ENCODE assay signal across 7 mouse cellular contexts in genomic region chr4:117040791-117041190, GRCm38 (mm10). TPM values are rescaled to one million over a fixed set of nuclear protein-coding genes. Genes with fewer than 3 reads are reported as not detected.
DNase-seq lines count a peak whose midpoint lies in the region; ATAC-seq and TF ChIP-seq lines count a peak whose summit lies in the region.

No protein-coding gene starts in this region.

- no peak overlapping the region for H3K4me3 ChIP-seq in kidney, embryonic 15.5 days (replicated peaks)
- H3K4me3 ChIP-seq in embryonic facial prominence, embryonic 10.5 days = no peak overlapping the region
- no peak overlapping the region for H3K4me3 ChIP-seq in hindbrain, embryonic 12.5 days
- H3K4me3 ChIP-seq in midbrain, postnatal 0 days (ENCODE audit: low read depth, low read length) = no peak overlapping the region

- peaks cover 9% of the 10 kb centered on the region; the same call in 1 of the 2 replicates for H3K36me3 ChIP-seq in kidney, embryonic 15.5 days
- H3K36me3 ChIP-seq in embryonic facial prominence, embryonic 10.5 days (replicated peaks) = peaks cover 25% of the 10 kb centered on the region
- no peaks in the 10 kb centered on the region for H3K36me3 ChIP-seq in hindbrain, embryonic 12.5 days
- no peaks in the 10 kb centered on the region for H3K36me3 ChIP-seq in midbrain, postnatal 0 days (ENCODE audit: insufficient read depth, low read length)

- no peaks in the 10 kb centered on the region for H3K9me3 ChIP-seq in kidney, embryonic 15.5 days (replicated peaks)
- no peaks in the 10 kb centered on the region for H3K9me3 ChIP-seq in embryonic facial prominence, embryonic 10.5 days
- no peaks in the 10 kb centered on the region for H3K9me3 ChIP-seq in hindbrain, embryonic 12.5 days (replicated peaks)
- no peaks in the 10 kb centered on the region for H3K9me3 ChIP-seq in midbrain, postnatal 0 days (ENCODE audit: low read length)

- no peak overlapping the region for H3K4me2 ChIP-seq in kidney, embryonic 15.5 days
- H3K4me2 ChIP-seq in hindbrain, embryonic 12.5 days (replicated peaks) = 0 out of 2 replicates have a peak overlapping the region, but pooled peaks have one; percentile 3
- H3K4me2 ChIP-seq in midbrain, postnatal 0 days (ENCODE audit: low read depth, low read length, poor library complexity, severe bottlenecking) = no peak overlapping the region

- ATAC-seq in kidney, embryonic 15.5 days (replicated peaks; ENCODE audit: low FRiP score) = no peak
- ATAC-seq in hindbrain, embryonic 12.5 days (ENCODE audit: low FRiP score) = no peak
- no peak for ATAC-seq in midbrain, postnatal 0 days (ENCODE audit: low FRiP score)

- 75% methylated on average over 1 of the region's 1 CpGs for WGBS in kidney, embryonic 15.5 days
- 74% methylated on average over 1 of the region's 1 CpGs for WGBS in embryonic facial prominence, embryonic 10.5 days
- WGBS in hindbrain, embryonic 12.5 days = 36% methylated on average over 1 of the region's 1 CpGs
- WGBS in midbrain, postnatal 0 days = 49% methylated on average over 1 of the region's 1 CpGs

- H3K4me1 ChIP-seq in kidney, embryonic 15.5 days = peaks cover 19% of the 10 kb centered on the region
- H3K4me1 ChIP-seq in embryonic facial prominence, embryonic 10.5 days = no peaks in the 10 kb centered on the region; the same call in none of the 2 replicates
- H3K4me1 ChIP-seq in hindbrain, embryonic 12.5 days = peaks cover 21% of the 10 kb centered on the region
- H3K4me1 ChIP-seq in midbrain, postnatal 0 days (ENCODE audit: insufficient read depth, low read length) = no peaks in the 10 kb centered on the region

- intact Hi-C loops in left cerebral cortex, postnatal 10 days (cut with DNase I) = no loop called here

- no peak for DNase-seq in kidney, postnatal 25 days
- DNase-seq in embryonic facial prominence, embryonic 10.5 days (ENCODE audit: low spot score) = no peak
- peak; percentile 4 for DNase-seq in midbrain, postnatal 0 days (ENCODE audit: low spot score)
- DNase-seq in B cell, adult 2 months = no peak
- DNase-seq in left cerebral cortex, postnatal 10 days (ENCODE audit: extremely low spot score in 1 of 2, low spot score in 2 of 2) = no peak

- TF ChIP-seq CTCF in midbrain, postnatal 0 days (IDR thresholded peaks at IDR 0.05) = no peak

- H3K27me3 ChIP-seq in kidney, embryonic 15.5 days = no peaks in the 10 kb centered on the region
- H3K27me3 ChIP-seq in embryonic facial prominence, embryonic 10.5 days (replicated peaks; ENCODE audit: low read depth, poor library complexity, severe bottlenecking) = no peaks in the 10 kb centered on the region
- no peaks in the 10 kb centered on the region for H3K27me3 ChIP-seq in hindbrain, embryonic 12.5 days
- no peaks in the 10 kb centered on the region for H3K27me3 ChIP-seq in midbrain, postnatal 0 days (ENCODE audit: insufficient read depth, low read length)

- H3K27ac ChIP-seq in kidney, embryonic 15.5 days = peak overlapping the region; percentile 55; the same call in 1 of the 2 replicates
- 0 out of 2 replicates have a peak overlapping the region, but pooled peaks have one; percentile 0 for H3K27ac ChIP-seq in embryonic facial prominence, embryonic 10.5 days (replicated peaks)
- H3K27ac ChIP-seq in hindbrain, embryonic 12.5 days = peak overlapping the region; percentile 76
- no peak overlapping the region for H3K27ac ChIP-seq in midbrain, postnatal 0 days (ENCODE audit: low read depth, low read length)

- no peak overlapping the region for H3K9ac ChIP-seq in kidney, embryonic 15.5 days
- H3K9ac ChIP-seq in hindbrain, embryonic 12.5 days = no peak overlapping the region
- H3K9ac ChIP-seq in midbrain, postnatal 0 days (replicated peaks; ENCODE audit: low read length, poor library complexity, severe bottlenecking) = no peak overlapping the region

RNA-seq across cellular contexts. Expression of gene Eif2b3, which starts 21.6 kb away (rescaled TPM):
- polyA plus RNA-seq in kidney, embryonic 15.5 days (2015; fragmentation: Nextera tagmentation; extraction: Ambion mirVana) = 44.6 and 49.6 TPM in 2 replicates
- 63.3 and 63.4 TPM in 2 replicates for polyA plus RNA-seq in embryonic facial prominence, embryonic 10.5 days (2016; fragmentation: Nextera tagmentation; extraction: Ambion mirVana)
- polyA plus RNA-seq in hindbrain, embryonic 12.5 days (2016; fragmentation: Nextera tagmentation; extraction: Ambion mirVana) = 41.5 and 47.4 TPM in 2 replicates
- total RNA-seq in midbrain, postnatal 0 days (2014; rRNA removed) = 20.7 and 21.7 TPM in 2 replicates
- polyA plus RNA-seq in midbrain, postnatal 0 days (2015; fragmentation: Nextera tagmentation; extraction: Ambion mirVana) = 57.5 and 58.4 TPM in 2 replicates
- total RNA-seq in left cerebral cortex, postnatal 10 days (2021) = 10 to 100 TPM; 25.5 to 26.9 TPM

RNA-seq across cellular contexts. Expression of gene Hectd3, which starts 45.7 kb away (rescaled TPM):
- 9.0 and 10.2 TPM in 2 replicates for polyA plus RNA-seq in kidney, embryonic 15.5 days (2015; fragmentation: Nextera tagmentation; extraction: Ambion mirVana)
- polyA plus RNA-seq in embryonic facial prominence, embryonic 10.5 days (2016; fragmentation: Nextera tagmentation; extraction: Ambion mirVana) = 9.6 and 10.1 TPM in 2 replicates
- polyA plus RNA-seq in hindbrain, embryonic 12.5 days (2016; fragmentation: Nextera tagmentation; extraction: Ambion mirVana) = 20.2 and 20.6 TPM in 2 replicates
- 45.5 and 46.5 TPM in 2 replicates for total RNA-seq in midbrain, postnatal 0 days (2014; rRNA removed)
- polyA plus RNA-seq in midbrain, postnatal 0 days (2015; fragmentation: Nextera tagmentation; extraction: Ambion mirVana) = 20.2 and 22.6 TPM in 2 replicates
- 10 to 100 TPM; 47.7 to 53.3 TPM for total RNA-seq in left cerebral cortex, postnatal 10 days (2021)

RNA-seq across cellular contexts. Expression of gene Urod, which starts 46.6 kb away (rescaled TPM):
- 102 and 111 TPM in 2 replicates for polyA plus RNA-seq in kidney, embryonic 15.5 days (2015; fragmentation: Nextera tagmentation; extraction: Ambion mirVana)
- polyA plus RNA-seq in embryonic facial prominence, embryonic 10.5 days (2016; fragmentation: Nextera tagmentation; extraction: Ambion mirVana) = 111 and 113 TPM in 2 replicates
- 87.5 and 90.2 TPM in 2 replicates for polyA plus RNA-seq in hindbrain, embryonic 12.5 days (2016; fragmentation: Nextera tagmentation; extraction: Ambion mirVana)
- total RNA-seq in midbrain, postnatal 0 days (2014; rRNA removed) = 25.5 and 50.0 TPM in 2 replicates
- 36.6 and 36.8 TPM in 2 replicates for polyA plus RNA-seq in midbrain, postnatal 0 days (2015; fragmentation: Nextera tagmentation; extraction: Ambion mirVana)
- 10 to 100 TPM; 38.0 to 40.4 TPM for total RNA-seq in left cerebral cortex, postnatal 10 days (2021)

RNA-seq across cellular contexts. Expression of gene Ptch2, which starts 55.1 kb away (rescaled TPM):
- 7.6 and 10.2 TPM in 2 replicates for polyA plus RNA-seq in kidney, embryonic 15.5 days (2015; fragmentation: Nextera tagmentation; extraction: Ambion mirVana)
- 9.2 and 10.4 TPM in 2 replicates for polyA plus RNA-seq in embryonic facial prominence, embryonic 10.5 days (2016; fragmentation: Nextera tagmentation; extraction: Ambion mirVana)
- 4.5 and 5.9 TPM in 2 replicates for polyA plus RNA-seq in hindbrain, embryonic 12.5 days (2016; fragmentation: Nextera tagmentation; extraction: Ambion mirVana)
- total RNA-seq in midbrain, postnatal 0 days (2014; rRNA removed) = 6.8 and 12.2 TPM in 2 replicates
- polyA plus RNA-seq in midbrain, postnatal 0 days (2015; fragmentation: Nextera tagmentation; extraction: Ambion mirVana) = 3.5 and 3.7 TPM in 2 replicates
- 1 to 10 TPM; 2.4 to 3.4 TPM for total RNA-seq in left cerebral cortex, postnatal 10 days (2021)
